Mouse (Mus musculus): ENCODE measurements around the gene Ppp1r1b. TPM values are rescaled to one million over a fixed set of nuclear protein-coding genes. Genes with fewer than 3 reads are reported as not detected.

Ppp1r1b gene
- polyA plus RNA-seq, 2 experiments, result 2.9 to 3.6 TPM

GRCm38 (mm10) chr11:98373244-98373643, 25.0 kb downstream of the Ppp1r1b start:
- ATAC-seq (ENCODE audit: low FRiP score, low read depth) (no peak), DNase-seq (ENCODE audit: low spot score) (no peak)
- Histone ChIP-seq H3K9me3 (ENCODE audit: control insufficient read depth, low read length) (no peaks in the 10 kb centered on the region), H3K9ac (ENCODE audit: low read depth, low read length, severe bottlenecking) (no peak overlapping the region), H3K36me3 (ENCODE audit: control insufficient read depth, insufficient read depth, low read length) (peaks cover 51% of the 10 kb centered on the region), H3K4me1 (ENCODE audit: control insufficient read depth, insufficient read depth, low read length) (no peaks in the 10 kb centered on the region), H3K27me3 (ENCODE audit: control insufficient read depth, insufficient read depth, low read length) (no peaks in the 10 kb centered on the region), H3K4me2 (replicated peaks; ENCODE audit: low read depth, low read length, severe bottlenecking) (no peak overlapping the region), H3K4me3 (replicated peaks; ENCODE audit: low read length) (no peak overlapping the region), H3K27ac (replicated peaks; ENCODE audit: low read depth, low read length) (no peak overlapping the region)
- TF ChIP-seq POLR2A (IDR thresholded peaks at IDR 0.05; ENCODE audit: borderline replicate concordance, extremely low read depth, insufficient read depth, insufficient read length), result no peak
- WGBS, result 90% methylated on average over 6 of the region's 6 CpGs

GRCm38 (mm10) chr11:98374266-98374665, 26.1 kb downstream of the Ppp1r1b start:
- H3K27ac ChIP-seq (replicated peaks; ENCODE audit: low read depth, low read length), result no peak overlapping the region
- DNase-seq (ENCODE audit: low spot score), result no peak
- TF ChIP-seq POLR2A (IDR thresholded peaks at IDR 0.05; ENCODE audit: borderline replicate concordance, extremely low read depth, insufficient read depth, insufficient read length), result no peak
- H3K36me3 ChIP-seq (ENCODE audit: control insufficient read depth, insufficient read depth, low read length), result peaks cover 61% of the 10 kb centered on the region
- 82% methylated on average over 8 of the region's 8 CpGs for WGBS
- no peaks in the 10 kb centered on the region for H3K9me3 ChIP-seq (ENCODE audit: control insufficient read depth, low read length)
- H3K4me3 ChIP-seq (replicated peaks; ENCODE audit: low read length), result no peak overlapping the region
- ATAC-seq (ENCODE audit: low FRiP score, low read depth), result no peak
- H3K27me3 ChIP-seq (ENCODE audit: control insufficient read depth, insufficient read depth, low read length), result no peaks in the 10 kb centered on the region
- no peaks in the 10 kb centered on the region for H3K4me1 ChIP-seq (ENCODE audit: control insufficient read depth, insufficient read depth, low read length)
- H3K9ac ChIP-seq (ENCODE audit: low read depth, low read length, severe bottlenecking), result no peak overlapping the region
- no peak overlapping the region for H3K4me2 ChIP-seq (replicated peaks; ENCODE audit: low read depth, low read length, severe bottlenecking)

DNA sequence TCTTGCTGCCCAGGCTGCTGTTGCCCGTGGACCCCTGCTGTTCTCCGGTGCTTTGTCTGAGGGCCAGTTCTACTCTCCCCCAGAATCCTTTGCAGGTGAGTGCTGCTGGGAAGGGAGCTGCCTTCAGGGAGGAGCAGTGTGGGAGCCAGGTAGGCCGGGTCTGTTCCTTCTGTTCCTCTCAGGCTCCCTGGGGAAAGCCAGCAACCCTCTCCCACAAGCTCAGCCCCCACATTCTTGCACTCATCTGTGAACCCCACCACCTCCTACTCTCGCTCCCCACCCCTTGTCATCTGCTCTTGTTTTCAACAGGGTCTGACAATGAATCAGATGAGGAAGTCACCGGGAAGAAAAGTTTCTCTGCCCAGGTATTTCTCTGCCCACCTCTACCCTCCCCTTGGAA, 28.6 kb downstream of the Ppp1r1b start:
- TF ChIP-seq POLR2A (IDR thresholded peaks at IDR 0.05; ENCODE audit: borderline replicate concordance, extremely low read depth, insufficient read depth, insufficient read length), result no peak
- H3K9me3 ChIP-seq (ENCODE audit: control insufficient read depth, low read length), result no peaks in the 10 kb centered on the region
- DNase-seq (ENCODE audit: low spot score) (no peak), ATAC-seq (ENCODE audit: low FRiP score, low read depth) (no peak)
- H3K4me2 ChIP-seq (replicated peaks; ENCODE audit: low read depth, low read length, severe bottlenecking), result no peak overlapping the region
- H3K4me1 ChIP-seq (ENCODE audit: control insufficient read depth, insufficient read depth, low read length), result no peaks in the 10 kb centered on the region
- peaks cover 76% of the 10 kb centered on the region for H3K36me3 ChIP-seq (ENCODE audit: control insufficient read depth, insufficient read depth, low read length)
- H3K27me3 ChIP-seq (ENCODE audit: control insufficient read depth, insufficient read depth, low read length), result no peaks in the 10 kb centered on the region
- H3K4me3 ChIP-seq (replicated peaks; ENCODE audit: low read length), result no peak overlapping the region
- no peak overlapping the region for H3K9ac ChIP-seq (ENCODE audit: low read depth, low read length, severe bottlenecking)
- no peak overlapping the region for H3K27ac ChIP-seq (replicated peaks; ENCODE audit: low read depth, low read length)
- WGBS, result 61% methylated on average over 5 of the region's 5 CpGs

- no peak overlapping the region for H3K4me2 ChIP-seq (replicated peaks; ENCODE audit: low read depth, low read length, severe bottlenecking)
- no peaks in the 10 kb centered on the region for H3K9me3 ChIP-seq (ENCODE audit: control insufficient read depth, low read length)
- no peak for DNase-seq (ENCODE audit: low spot score)
- peaks cover 76% of the 10 kb centered on the region for H3K36me3 ChIP-seq (ENCODE audit: control insufficient read depth, insufficient read depth, low read length)
- H3K4me3 ChIP-seq (replicated peaks; ENCODE audit: low read length), result no peak overlapping the region
- H3K4me1 ChIP-seq (ENCODE audit: control insufficient read depth, insufficient read depth, low read length), result no peaks in the 10 kb centered on the region
- no peak overlapping the region for H3K27ac ChIP-seq (replicated peaks; ENCODE audit: low read depth, low read length)
- no peaks in the 10 kb centered on the region for H3K27me3 ChIP-seq (ENCODE audit: control insufficient read depth, insufficient read depth, low read length)
- TF ChIP-seq POLR2A (IDR thresholded peaks at IDR 0.05; ENCODE audit: borderline replicate concordance, extremely low read depth, insufficient read depth, insufficient read length), result no peak
- H3K9ac ChIP-seq (ENCODE audit: low read depth, low read length, severe bottlenecking), result no peak overlapping the region
- 82% methylated on average over 11 of the region's 11 CpGs for WGBS
- no peak for ATAC-seq (ENCODE audit: low FRiP score, low read depth)
Measured at GRCm38 (mm10) chr11:98377787-98378186, 29.6 kb downstream of the Ppp1r1b start.

DNA sequence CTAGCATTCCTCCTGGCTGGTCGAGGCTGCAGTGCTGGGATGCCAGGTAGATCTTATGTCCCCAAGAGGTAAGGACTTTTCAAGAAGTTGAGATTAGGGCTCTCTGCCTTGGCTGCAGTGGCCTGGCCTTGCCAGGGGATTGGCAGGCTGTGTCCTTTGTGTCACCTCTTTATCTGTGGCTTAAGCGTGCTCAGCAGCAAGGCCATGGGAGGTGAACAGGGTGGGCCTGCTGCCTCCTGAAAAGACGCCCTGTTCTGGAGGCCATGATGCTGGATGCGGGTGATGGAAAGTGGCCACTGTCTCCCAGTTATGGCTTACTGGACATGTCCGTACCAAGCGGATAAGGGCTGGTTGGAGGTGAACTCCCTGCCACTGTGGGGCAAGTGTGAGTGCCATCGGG, 31.2 kb downstream of the Ppp1r1b start:
- no peak overlapping the region for H3K27ac ChIP-seq (replicated peaks; ENCODE audit: low read depth, low read length)
- no peak overlapping the region for H3K4me2 ChIP-seq (replicated peaks; ENCODE audit: low read depth, low read length, severe bottlenecking)
- no peak for DNase-seq (ENCODE audit: low spot score)
- 91% methylated on average over 7 of the region's 7 CpGs for WGBS
- ATAC-seq (ENCODE audit: low FRiP score, low read depth), result no peak
- H3K4me1 ChIP-seq (ENCODE audit: control insufficient read depth, insufficient read depth, low read length), result no peaks in the 10 kb centered on the region
- no peak overlapping the region for H3K4me3 ChIP-seq (replicated peaks; ENCODE audit: low read length)
- 0 out of 2 replicates have a peak, but pooled peaks cover 4% of the 10 kb centered on the region for H3K27me3 ChIP-seq (ENCODE audit: control insufficient read depth, insufficient read depth, low read length)
- H3K9me3 ChIP-seq (ENCODE audit: control insufficient read depth, low read length), result no peaks in the 10 kb centered on the region
- TF ChIP-seq POLR2A (IDR thresholded peaks at IDR 0.05; ENCODE audit: borderline replicate concordance, extremely low read depth, insufficient read depth, insufficient read length), result no peak
- no peak overlapping the region for H3K9ac ChIP-seq (ENCODE audit: low read depth, low read length, severe bottlenecking)
- H3K36me3 ChIP-seq (ENCODE audit: control insufficient read depth, insufficient read depth, low read length), result peaks cover 63% of the 10 kb centered on the region

DNA sequence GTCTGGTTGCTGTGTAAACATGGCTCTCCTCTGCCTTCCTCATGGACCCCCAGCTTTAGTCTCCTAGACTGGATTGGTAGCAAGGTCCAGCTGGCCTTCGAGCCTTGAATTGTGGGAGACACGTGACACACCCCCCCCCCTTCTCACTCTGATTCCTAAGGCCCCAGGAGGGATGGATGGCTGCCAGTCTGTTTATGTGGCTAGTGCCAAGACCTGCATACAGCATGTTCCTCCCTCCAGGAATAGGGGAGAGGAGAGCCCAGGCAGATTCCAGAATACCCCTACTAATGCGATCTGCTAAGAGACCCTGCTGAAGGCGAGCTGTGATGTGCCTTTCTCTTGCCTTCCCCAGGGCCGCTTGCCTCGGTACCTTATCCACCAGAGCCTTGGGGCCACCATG, 31.9 kb downstream of the Ppp1r1b start:
- H3K36me3 ChIP-seq (ENCODE audit: control insufficient read depth, insufficient read depth, low read length), result peaks cover 56% of the 10 kb centered on the region
- H3K4me1 ChIP-seq (ENCODE audit: control insufficient read depth, insufficient read depth, low read length), result no peaks in the 10 kb centered on the region
- TF ChIP-seq POLR2A (IDR thresholded peaks at IDR 0.05; ENCODE audit: borderline replicate concordance, extremely low read depth, insufficient read depth, insufficient read length), result no peak
- peaks cover 6% of the 10 kb centered on the region; the same call in 1 of the 2 replicates for H3K27me3 ChIP-seq (ENCODE audit: control insufficient read depth, insufficient read depth, low read length)
- WGBS, result 81% methylated on average over 6 of the region's 6 CpGs
- DNase-seq (ENCODE audit: low spot score) (no peak), ATAC-seq (ENCODE audit: low FRiP score, low read depth) (no peak)
- no peak overlapping the region for H3K9ac ChIP-seq (ENCODE audit: low read depth, low read length, severe bottlenecking)
- no peak overlapping the region for H3K4me3 ChIP-seq (replicated peaks; ENCODE audit: low read length)
- H3K9me3 ChIP-seq (ENCODE audit: control insufficient read depth, low read length), result no peaks in the 10 kb centered on the region
- no peak overlapping the region for H3K27ac ChIP-seq (replicated peaks; ENCODE audit: low read depth, low read length)
- H3K4me2 ChIP-seq (replicated peaks; ENCODE audit: low read depth, low read length, severe bottlenecking), result no peak overlapping the region
